Mouse (Mus musculus): ENCODE measurements around the gene Tpx2. TPM values are rescaled to one million over a fixed set of nuclear protein-coding genes. Genes with fewer than 3 reads are reported as not detected.

Gene Tpx2
- polyA plus RNA-seq, 1 experiment from 2014 or later, result 86.6 TPM

GRCm38 (mm10) chr2:152830021-152830921 lies 17.5 kb upstream of the Tpx2 start:
- H3K27ac ChIP-seq, result peak overlapping the region; percentile 99
- peak overlapping the region; percentile 91 for H3K9ac ChIP-seq
- H3K9me3 ChIP-seq, result no peaks in the 10 kb centered on the region
- no peaks in the 10 kb centered on the region for H3K27me3 ChIP-seq
- peaks cover 45% of the 10 kb centered on the region for H3K4me1 ChIP-seq
- H3K4me2 ChIP-seq, result peak overlapping the region; percentile 82
- WGBS, result 3% methylated on average over 31 of the region's 31 CpGs
- ATAC-seq (ENCODE audit: insufficient number of reproducible peaks, insufficient read depth, low FRiP score, low TSS enrichment, low read depth), result peak; percentile 80
- H3K36me3 ChIP-seq, result peaks cover 9% of the 10 kb centered on the region; the same call in 1 of the 2 replicates
- H3K4me3 ChIP-seq, result peak overlapping the region; percentile 73

GRCm38 (mm10) chr2:152831019-152831878 lies 16.5 kb upstream of the Tpx2 start, which contains the start of gene Bcl2l1:
Bcl2l1 (minus strand) TSS chr2:152831728.
- Histone ChIP-seq H3K4me2 (peak within 1 kb of the TSS; percentile 82), H3K4me1 (peaks cover 35% of the 10 kb centered on the region), H3K36me3 (peaks cover 4% of the 10 kb centered on the region; the same call in 1 of the 2 replicates), H3K4me3 (peak within 1 kb of the TSS; percentile 73), H3K27ac (peak within 1 kb of the TSS; percentile 99), H3K9ac (peak within 1 kb of the TSS; percentile 91), H3K9me3 (no peaks in the 10 kb centered on the region), H3K27me3 (no peaks in the 10 kb centered on the region)
- ATAC-seq (ENCODE audit: insufficient number of reproducible peaks, insufficient read depth, low FRiP score, low TSS enrichment, low read depth), result peak; percentile 97
- WGBS, result under 1% methylated on average over 74 of the region's 74 CpGs

GRCm38 (mm10) chr2:152839256-152839655 lies 8.5 kb upstream of the Tpx2 start:
- H3K36me3 ChIP-seq, result no peaks in the 10 kb centered on the region
- H3K9ac ChIP-seq, result no peak overlapping the region
- WGBS, result 73% methylated on average over 2 of the region's 2 CpGs

GRCm38 (mm10) chr2:152842741-152843140 lies 5.0 kb upstream of the Tpx2 start:
- Histone ChIP-seq H3K4me2 (no peak overlapping the region), H3K27ac (no peak overlapping the region), H3K9ac (no peak overlapping the region), H3K4me3 (no peak overlapping the region), H3K36me3 (no peaks in the 10 kb centered on the region), H3K9me3 (no peaks in the 10 kb centered on the region), H3K4me1 (no peaks in the 10 kb centered on the region), H3K27me3 (no peaks in the 10 kb centered on the region)
- ATAC-seq (ENCODE audit: insufficient number of reproducible peaks, insufficient read depth, low FRiP score, low TSS enrichment, low read depth), result no peak
- WGBS, result 77% methylated on average over 3 of the region's 3 CpGs

More at GRCm38 (mm10) chr2:152839256-152839655, 8.5 kb upstream of the Tpx2 start:
- no peaks in the 10 kb centered on the region for H3K4me1 ChIP-seq
- H3K27ac ChIP-seq, result no peak overlapping the region
- no peaks in the 10 kb centered on the region for H3K27me3 ChIP-seq
- ATAC-seq (ENCODE audit: insufficient number of reproducible peaks, insufficient read depth, low FRiP score, low TSS enrichment, low read depth), result no peak
- no peaks in the 10 kb centered on the region for H3K9me3 ChIP-seq
- no peak overlapping the region for H3K4me2 ChIP-seq
- no peak overlapping the region for H3K4me3 ChIP-seq

- 0 out of 2 replicates have a peak, but pooled peaks have one; percentile 11 for ATAC-seq (ENCODE audit: insufficient number of reproducible peaks, insufficient read depth, low FRiP score, low TSS enrichment, low read depth)
- Histone ChIP-seq H3K4me3 (peak overlapping the region; percentile 78), H3K4me2 (peak overlapping the region; percentile 70), H3K27ac (no peak overlapping the region), H3K9me3 (no peaks in the 10 kb centered on the region), H3K9ac (no peak overlapping the region), H3K27me3 (no peaks in the 10 kb centered on the region), H3K36me3 (0 out of 2 replicates have a peak, but pooled peaks cover 2% of the 10 kb centered on the region), H3K4me1 (peaks cover 20% of the 10 kb centered on the region)
- 19% methylated on average over 3 of the region's 3 CpGs for WGBS
These were observed 528 bp upstream of the Tpx2 start for GRCm38 (mm10) chr2:152847057-152847814.

- no peaks in the 10 kb centered on the region for H3K27me3 ChIP-seq
- peak overlapping the region; percentile 79 for H3K9ac ChIP-seq
- H3K27ac ChIP-seq, result peak overlapping the region; percentile 84
- H3K4me1 ChIP-seq, result peaks cover 20% of the 10 kb centered on the region
- ATAC-seq (ENCODE audit: insufficient number of reproducible peaks, insufficient read depth, low FRiP score, low TSS enrichment, low read depth), result no peak
- H3K4me3 ChIP-seq, result peak overlapping the region; percentile 78
- H3K4me2 ChIP-seq, result peak overlapping the region; percentile 70
- peaks cover 13% of the 10 kb centered on the region for H3K36me3 ChIP-seq
- 5% methylated on average over 2 of the region's 2 CpGs for WGBS
- H3K9me3 ChIP-seq, result no peaks in the 10 kb centered on the region
These were observed 702 bp downstream of the Tpx2 start for GRCm38 (mm10) chr2:152848466-152848865.

GRCm38 (mm10) chr2:152859501-152859900 lies 11.7 kb downstream of the Tpx2 start:
- no peaks in the 10 kb centered on the region for H3K4me1 ChIP-seq

GRCm38 (mm10) chr2:152861891-152862290 lies 14.1 kb downstream of the Tpx2 start:
- Histone ChIP-seq H3K27me3 (no peaks in the 10 kb centered on the region), H3K9me3 (no peaks in the 10 kb centered on the region), H3K9ac (no peak overlapping the region), H3K4me3 (no peak overlapping the region), H3K36me3 (peaks cover 52% of the 10 kb centered on the region), H3K4me2 (no peak overlapping the region), H3K4me1 (no peaks in the 10 kb centered on the region), H3K27ac (no peak overlapping the region)
- no peak for ATAC-seq (ENCODE audit: insufficient number of reproducible peaks, insufficient read depth, low FRiP score, low TSS enrichment, low read depth)
- WGBS, result 87% methylated on average over 1 of the region's 1 CpGs

More at GRCm38 (mm10) chr2:152859501-152859900, 11.7 kb downstream of the Tpx2 start:
- no peak overlapping the region for H3K9ac ChIP-seq
- 78% methylated on average over 3 of the region's 3 CpGs for WGBS
- H3K4me3 ChIP-seq, result no peak overlapping the region
- H3K27me3 ChIP-seq, result no peaks in the 10 kb centered on the region
- H3K9me3 ChIP-seq, result no peaks in the 10 kb centered on the region
- ATAC-seq (ENCODE audit: insufficient number of reproducible peaks, insufficient read depth, low FRiP score, low TSS enrichment, low read depth), result no peak
- peaks cover 67% of the 10 kb centered on the region for H3K36me3 ChIP-seq
- H3K4me2 ChIP-seq, result no peak overlapping the region
- H3K27ac ChIP-seq, result no peak overlapping the region

GRCm38 (mm10) chr2:152862638-152863037 lies 14.9 kb downstream of the Tpx2 start:
- Histone ChIP-seq H3K4me3 (no peak overlapping the region), H3K4me1 (no peaks in the 10 kb centered on the region), H3K27me3 (no peaks in the 10 kb centered on the region), H3K36me3 (peaks cover 53% of the 10 kb centered on the region), H3K27ac (no peak overlapping the region), H3K4me2 (no peak overlapping the region), H3K9me3 (no peaks in the 10 kb centered on the region), H3K9ac (no peak overlapping the region)
- 80% methylated on average over 3 of the region's 3 CpGs for WGBS
- ATAC-seq (ENCODE audit: insufficient number of reproducible peaks, insufficient read depth, low FRiP score, low TSS enrichment, low read depth), result no peak

- Histone ChIP-seq H3K4me1 (no peaks in the 10 kb centered on the region), H3K4me2 (no peak overlapping the region), H3K9me3 (no peaks in the 10 kb centered on the region), H3K36me3 (peaks cover 51% of the 10 kb centered on the region), H3K4me3 (no peak overlapping the region), H3K27me3 (no peaks in the 10 kb centered on the region), H3K9ac (no peak overlapping the region), H3K27ac (no peak overlapping the region)
- WGBS, result 90% methylated on average over 6 of the region's 6 CpGs
- ATAC-seq (ENCODE audit: insufficient number of reproducible peaks, insufficient read depth, low FRiP score, low TSS enrichment, low read depth), result no peak
These were observed 15.6 kb downstream of the Tpx2 start for GRCm38 (mm10) chr2:152863346-152863745.

- no peaks in the 10 kb centered on the region for H3K9me3 ChIP-seq
- no peak overlapping the region for H3K4me2 ChIP-seq
- no peak overlapping the region for H3K27ac ChIP-seq
- H3K27me3 ChIP-seq, result no peaks in the 10 kb centered on the region
- WGBS, result 61% methylated on average over 3 of the region's 3 CpGs
- no peak for ATAC-seq (ENCODE audit: insufficient number of reproducible peaks, insufficient read depth, low FRiP score, low TSS enrichment, low read depth)
- H3K4me1 ChIP-seq, result no peaks in the 10 kb centered on the region
- peaks cover 80% of the 10 kb centered on the region for H3K36me3 ChIP-seq
- H3K4me3 ChIP-seq, result no peak overlapping the region
- H3K9ac ChIP-seq, result no peak overlapping the region
These were observed 30.5 kb downstream of the Tpx2 start for GRCm38 (mm10) chr2:152878239-152878638.
